Mouse (Mus musculus) mouse trophoblast stem cell (cell line): ENCODE measurements around the gene Inpp4a.

Experiments used
- in situ Hi-C, 2 experiments: fragments of 300-500 bp; cut with MseI, MboI; formaldehyde crosslinking; loops; 2 replicates in 1 of 2; 3 replicates in 1 of 2; pipeline ENCODE4 v1.15.1; 2025

Inpp4a gene

DNA sequence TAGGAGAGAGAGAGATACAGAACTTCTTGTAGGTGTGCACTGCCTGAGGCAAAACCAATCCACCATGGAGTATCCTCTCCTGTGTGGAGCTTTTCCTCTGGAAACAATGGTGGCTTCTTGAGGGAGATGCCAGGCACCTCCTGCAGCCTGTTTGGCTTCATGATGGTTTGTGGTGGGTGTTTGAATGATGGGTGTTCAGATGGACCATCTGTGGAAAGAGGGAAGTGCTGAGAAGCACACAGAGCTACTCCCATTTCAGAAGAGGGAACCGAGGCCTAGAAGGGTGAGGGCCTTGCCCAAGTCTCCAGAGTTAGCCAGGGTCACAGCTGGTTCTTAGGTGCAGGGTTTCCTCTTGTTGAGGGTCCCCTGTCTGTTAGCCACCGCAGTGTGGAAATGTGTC, 23.0 kb downstream of the Inpp4a start:
- in situ Hi-C loops: no loop called here

DNA sequence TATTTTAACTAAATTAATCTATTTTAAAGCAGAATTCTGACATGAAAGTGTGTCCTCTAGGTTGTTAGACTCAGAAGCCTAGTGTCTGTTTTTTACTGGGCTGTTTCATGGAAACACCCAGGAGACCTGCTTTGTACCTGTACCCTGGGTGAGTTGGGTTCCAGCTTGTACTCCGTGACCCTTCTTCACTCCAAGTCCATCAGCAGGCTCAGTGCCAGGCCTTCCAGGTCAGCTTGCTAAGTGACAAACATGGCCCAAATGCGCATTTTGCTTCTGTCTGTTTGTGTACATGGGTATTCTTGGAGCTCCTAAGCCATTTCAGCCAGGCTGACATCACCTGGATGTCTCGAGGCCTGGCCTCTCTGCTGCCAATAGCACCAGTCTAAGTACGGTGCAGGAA, 23.5 kb downstream of the Inpp4a start:
- in situ Hi-C loops: no loop called here

DNA sequence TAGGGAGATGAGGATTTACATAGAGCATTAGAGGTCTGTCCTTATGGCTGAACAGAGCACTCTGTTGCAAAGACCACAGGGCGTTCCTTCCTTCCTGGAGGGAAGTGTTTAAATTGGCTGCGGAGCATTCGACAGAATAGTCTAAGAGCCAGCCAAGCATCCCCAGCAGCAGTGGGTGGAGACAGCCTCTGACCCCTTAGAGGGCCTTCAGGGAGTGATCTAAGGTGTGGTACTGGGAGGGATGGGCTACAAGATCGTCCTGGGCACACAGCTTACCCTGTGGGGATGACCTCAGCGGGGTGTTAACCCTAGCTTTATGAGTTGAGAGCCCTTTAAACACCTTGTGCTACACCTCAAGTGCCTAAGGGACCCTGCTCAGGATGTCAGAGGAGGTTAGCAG, 24.9 kb downstream of the Inpp4a start:
- in situ Hi-C loops: no loop called here

GRCm38 (mm10) chr1:37327311-37327710, 27.6 kb downstream of the Inpp4a start:
- in situ Hi-C loops: no loop called here

GRCm38 (mm10) chr1:37329132-37329531, 29.5 kb downstream of the Inpp4a start:
- in situ Hi-C loops: no loop called here

- in situ Hi-C loops: no loop called here
These were observed 30.2 kb downstream of the Inpp4a start for GRCm38 (mm10) chr1:37329831-37330230.

DNA sequence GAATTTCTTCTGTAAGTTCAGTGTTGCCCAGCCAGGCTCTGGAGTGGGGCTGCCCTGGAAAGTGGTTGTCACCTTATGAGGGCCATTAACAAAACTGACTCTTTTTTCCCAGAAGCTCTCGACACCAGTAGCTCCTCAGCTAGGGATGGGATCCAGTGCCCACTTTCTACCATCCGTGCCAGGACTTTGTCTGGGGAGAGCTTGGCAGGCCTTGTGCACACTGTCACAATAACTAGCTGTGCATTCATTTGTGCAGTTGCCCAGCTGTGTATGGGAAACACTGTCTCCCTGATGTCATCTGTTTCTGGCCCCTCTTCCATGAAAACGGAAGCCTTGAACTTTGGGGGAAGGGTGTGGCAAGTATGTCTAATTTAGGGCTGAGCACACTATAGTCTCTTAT, 33.1 kb downstream of the Inpp4a start:
- in situ Hi-C loops: no loop called here

- in situ Hi-C loops: no loop called here
These were observed 34.2 kb downstream of the Inpp4a start for GRCm38 (mm10) chr1:37333741-37334440.

DNA sequence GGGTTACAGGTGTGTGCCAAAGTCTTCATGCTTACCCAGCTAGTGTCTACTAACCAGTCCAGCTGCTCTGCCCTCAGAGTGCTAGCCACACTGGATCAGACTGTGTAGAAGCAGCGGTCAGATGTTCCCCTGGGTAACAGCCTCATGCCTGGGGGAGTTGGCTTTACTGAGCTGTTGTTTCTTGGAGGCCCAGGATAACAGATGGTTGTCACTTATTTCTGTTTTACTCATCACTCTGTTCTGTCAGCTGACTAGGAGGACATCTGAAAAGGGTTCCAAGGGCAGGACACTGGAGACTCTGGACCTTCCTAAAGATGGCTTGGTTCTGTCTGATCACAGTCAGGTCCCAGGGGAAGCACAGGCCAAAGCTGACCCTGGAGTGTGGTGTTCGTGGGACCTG, 36.4 kb downstream of the Inpp4a start:
- in situ Hi-C loops: no loop called here

DNA sequence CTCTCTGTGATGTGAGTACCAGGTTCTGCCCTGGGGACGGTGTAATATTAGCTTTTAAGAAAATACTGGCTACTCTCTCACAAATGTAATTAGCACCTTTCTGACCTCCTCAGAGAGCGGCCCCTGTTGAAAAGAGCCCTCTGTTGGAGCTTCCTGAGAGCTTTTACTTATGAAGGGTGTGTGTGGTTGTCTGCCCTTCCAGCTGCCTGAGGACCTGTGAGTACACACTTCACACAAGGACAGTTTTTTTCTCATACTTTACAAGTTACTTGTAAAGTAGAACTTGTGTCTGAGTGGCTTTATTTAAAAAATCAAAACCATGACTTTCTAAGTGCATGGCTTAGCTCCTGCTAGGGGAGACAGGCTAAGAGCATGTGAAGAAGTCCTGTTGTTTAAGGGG, 37.1 kb downstream of the Inpp4a start:
- in situ Hi-C loops: no loop called here

DNA sequence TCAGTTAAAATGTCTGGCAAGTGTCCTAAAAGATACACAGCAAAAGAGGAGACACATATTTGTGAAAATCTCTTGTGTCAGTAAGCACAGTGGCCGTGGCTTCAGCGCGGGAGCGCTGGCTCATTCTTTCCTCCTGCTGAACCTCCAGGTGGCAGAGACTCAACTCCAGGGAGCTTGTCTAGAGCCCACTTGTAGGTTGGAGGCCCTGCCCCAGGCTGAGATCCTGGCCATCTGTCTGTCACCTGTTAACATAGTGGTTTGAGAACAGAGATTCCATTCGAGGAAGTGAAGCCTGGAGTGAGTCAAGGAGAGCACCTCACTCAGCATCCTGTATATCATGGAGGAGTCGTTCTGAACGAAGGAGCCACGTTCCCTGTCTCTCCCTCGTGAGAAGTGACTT, 37.6 kb downstream of the Inpp4a start:
- in situ Hi-C loops: no loop called here

DNA sequence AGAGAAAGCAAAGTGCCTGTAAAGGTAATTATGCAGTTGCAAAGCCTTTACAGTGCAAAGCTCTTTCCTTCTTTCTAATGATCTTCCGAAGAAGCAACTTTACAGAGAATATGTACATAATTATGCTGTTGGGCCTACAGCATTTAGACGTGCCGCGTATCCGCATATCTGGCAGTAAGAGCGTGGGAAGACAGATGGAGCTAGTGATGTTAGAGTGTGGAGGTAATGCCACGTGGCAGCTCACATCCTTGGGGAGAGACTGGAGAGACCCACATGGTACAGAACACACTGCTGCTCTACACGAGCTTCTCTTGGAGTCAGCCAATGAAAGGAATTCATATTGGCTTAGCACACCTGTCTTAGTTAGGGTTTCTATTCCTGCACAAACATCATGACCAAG, 39.5 kb downstream of the Inpp4a start:
- in situ Hi-C loops: no loop called here

GRCm38 (mm10) chr1:37341347-37341746, 41.7 kb downstream of the Inpp4a start:
- in situ Hi-C loops: no loop called here

- in situ Hi-C loops: no loop called here
These were observed 42.2 kb downstream of the Inpp4a start for GRCm38 (mm10) chr1:37341914-37342313.

- in situ Hi-C loops: no loop called here
These were observed 42.9 kb downstream of the Inpp4a start for GRCm38 (mm10) chr1:37342524-37342923.

DNA sequence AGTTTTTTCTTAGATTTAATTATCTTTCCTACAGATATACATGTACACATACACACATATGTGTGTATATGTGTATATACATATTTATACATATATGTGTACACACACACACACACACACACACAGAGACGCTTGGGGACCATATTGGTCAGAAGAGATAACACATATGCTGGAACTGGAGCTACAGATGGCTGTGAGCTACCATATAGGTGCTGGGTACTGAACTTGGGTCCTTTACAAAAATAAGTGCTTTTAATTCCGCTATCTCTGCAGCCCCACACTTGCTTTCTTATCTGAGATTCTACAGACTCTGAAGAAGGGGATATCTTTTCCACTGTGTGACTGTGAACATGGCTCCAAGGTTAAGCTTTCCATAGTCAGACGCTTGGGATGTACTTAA, 43.6 kb downstream of the Inpp4a start:
- in situ Hi-C loops: no loop called here

DNA sequence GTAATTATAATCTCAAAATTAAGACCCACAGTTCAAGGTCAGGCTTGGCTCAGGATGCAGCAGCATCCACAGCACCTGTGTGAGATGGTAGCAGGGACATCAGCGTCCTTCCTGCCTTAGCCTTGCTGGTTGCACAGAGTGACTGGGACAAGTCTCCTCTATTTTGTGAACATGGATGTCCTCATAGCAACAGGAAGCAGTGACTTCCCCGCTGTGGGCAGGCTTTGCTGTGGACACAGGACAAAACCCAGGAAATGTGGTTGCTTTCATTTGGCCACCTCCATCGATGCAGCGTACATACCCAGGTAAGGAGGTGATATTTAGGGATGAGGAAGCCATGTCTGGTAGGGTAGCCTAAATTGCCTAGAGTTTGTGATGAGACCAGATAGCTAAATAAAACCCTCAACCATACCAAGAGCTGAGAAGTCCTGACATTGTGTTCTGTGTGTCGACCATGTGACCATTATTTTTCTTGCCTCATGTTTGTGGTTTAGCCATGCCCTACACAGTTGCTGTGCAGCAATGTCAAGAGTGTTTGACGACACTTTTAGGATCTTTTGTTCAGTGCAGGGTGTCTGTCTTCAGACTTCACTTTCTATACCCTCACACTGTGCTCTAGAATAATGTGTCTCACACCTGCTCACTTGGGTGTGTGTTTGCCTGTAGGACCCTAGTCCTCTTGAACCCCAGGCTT, 44.7 kb downstream of the Inpp4a start:
- in situ Hi-C loops: no loop called here

DNA sequence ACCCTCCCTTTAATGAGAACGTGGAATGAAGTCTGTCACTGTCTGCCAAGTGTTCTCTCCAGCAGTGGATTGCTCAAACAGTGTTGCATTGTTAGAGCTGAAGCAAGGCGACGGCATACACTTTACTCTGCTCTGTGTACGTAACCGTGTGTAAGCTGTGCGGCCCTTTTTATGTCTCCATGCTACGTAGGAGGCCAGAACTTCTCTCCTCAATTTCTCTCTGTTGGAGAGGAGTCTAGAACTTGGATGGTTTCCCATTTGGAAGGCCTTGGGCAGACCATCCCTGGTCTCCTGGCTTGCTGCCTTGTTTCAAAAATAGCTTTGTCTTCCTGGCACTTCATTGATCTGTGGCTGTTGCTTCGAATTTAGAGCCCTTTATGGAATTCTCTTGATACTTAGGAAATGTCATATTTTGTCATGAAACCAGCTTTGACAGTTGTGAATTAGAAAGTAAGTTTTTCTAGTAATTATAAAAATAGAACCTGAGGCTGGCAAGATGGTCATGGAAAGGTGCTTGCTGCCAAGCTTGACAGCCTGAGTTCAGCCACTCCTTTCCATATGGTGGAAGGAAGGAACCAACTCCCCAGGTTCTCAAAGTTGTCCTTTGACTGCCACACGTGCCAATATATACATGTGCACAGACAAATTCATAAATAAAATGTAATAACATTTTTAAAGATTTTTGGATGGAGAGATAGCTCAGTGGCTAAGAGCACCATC, 47.9 kb downstream of the Inpp4a start:
- in situ Hi-C loops: no loop called here

GRCm38 (mm10) chr1:37350886-37351651, 51.4 kb downstream of the Inpp4a start:
- in situ Hi-C loops: no loop called here

DNA sequence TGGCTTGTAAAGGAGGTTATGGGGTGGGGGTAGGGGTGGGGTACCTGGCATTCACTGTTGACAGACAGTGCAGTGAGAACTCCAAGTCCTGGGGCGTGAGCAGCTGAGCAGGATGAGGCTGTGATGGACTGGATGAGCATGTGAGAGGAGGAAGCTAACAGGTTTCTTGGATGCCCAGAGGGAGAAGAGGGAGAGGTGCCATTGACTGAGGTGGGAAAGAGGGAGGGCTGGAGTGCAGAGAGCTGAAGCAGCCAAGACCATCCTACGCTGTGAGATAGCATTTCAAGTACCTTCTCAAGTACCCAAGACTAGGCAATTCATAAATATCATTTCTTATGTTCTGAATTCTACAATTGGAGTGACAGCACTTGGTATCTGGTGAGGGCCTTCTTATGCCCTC, 52.3 kb downstream of the Inpp4a start:
- in situ Hi-C loops: no loop called here

DNA sequence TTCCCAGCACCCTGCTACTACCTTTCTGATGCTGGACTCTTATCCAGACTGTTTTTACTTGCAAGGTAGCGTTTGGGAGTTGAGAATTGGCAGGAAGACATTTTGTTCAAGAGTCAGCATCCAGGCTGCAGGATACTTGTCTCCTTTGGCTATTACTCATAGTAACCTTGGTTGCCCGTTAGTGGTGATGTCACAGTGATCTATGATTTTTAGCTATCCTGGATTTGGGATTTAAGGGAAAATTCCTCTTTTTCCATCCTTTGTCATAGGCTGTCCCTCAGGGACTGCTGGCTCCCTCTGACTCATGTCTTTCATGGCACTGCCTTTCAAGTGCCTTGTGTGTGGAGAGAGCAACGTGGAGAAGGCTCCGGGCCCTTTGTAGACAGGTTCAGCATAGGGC, 53.8 kb downstream of the Inpp4a start:
- in situ Hi-C loops: no loop called here

- in situ Hi-C loops: no loop called here
These were observed 55.8 kb downstream of the Inpp4a start for GRCm38 (mm10) chr1:37355492-37355891.
